Mouse (Mus musculus) right cerebral cortex, adult 2 months (tissue): ENCODE results near the gene Plac1.
"Not testable (repeated sequence)": the region's sequence is repeated elsewhere in the genome, so short reads cannot be mapped to it uniquely, and the experiment has no call there.

Experiments used
- DNase-seq, 2 experiments: peaks; one replicate each; pipeline ENCODE4 v3.0.0; 2021 to 2022; ENCODE audit warnings: low spot score in 2 of 2

Gene Plac1

GRCm38 (mm10) chrX:53240011-53240410 lies at the start of gene Plac1:
Gene Plac1 (minus strand): TSS chrX:53240111.
- DNase-seq, result no peak

GRCm38 (mm10) chrX:53287924-53288323 lies 48.0 kb upstream of the Plac1 start:
- DNase-seq, result no peak

- DNase-seq, result no peak
Measured at GRCm38 (mm10) chrX:53273124-53273523, 33.2 kb upstream of the Plac1 start, which contains the start of gene Fam122c. Gene Fam122c (plus strand): TSS chrX:53273424.

GRCm38 (mm10) chrX:53271628-53272027 lies 31.7 kb upstream of the Plac1 start:
- DNase-seq, result not testable (repeated sequence)

- DNase-seq, result no peak
Measured at GRCm38 (mm10) chrX:53270063-53270432, 30.1 kb upstream of the Plac1 start.

- peak; percentile 83 to 85 for DNase-seq
Measured at GRCm38 (mm10) chrX:53269289-53270062, 29.6 kb upstream of the Plac1 start, which contains the start of gene Fam122b. Gene Fam122b (minus strand): TSS chrX:53269805.

GRCm38 (mm10) chrX:53268856-53269255 lies 28.9 kb upstream of the Plac1 start:
- peak; percentile 13 to 25 for DNase-seq

- no peak for DNase-seq
Measured at GRCm38 (mm10) chrX:53266186-53266585, 26.3 kb upstream of the Plac1 start.

GRCm38 (mm10) chrX:53255195-53255594 lies 15.3 kb upstream of the Plac1 start:
- DNase-seq, result no peak

GRCm38 (mm10) chrX:53237971-53238370 lies 1.9 kb downstream of the Plac1 start:
- DNase-seq, result no peak

- DNase-seq, result no peak
Measured at GRCm38 (mm10) chrX:53236404-53236803, 3.5 kb downstream of the Plac1 start.

GRCm38 (mm10) chrX:53233689-53234088 lies 6.2 kb downstream of the Plac1 start:
- no peak for DNase-seq

- no peak for DNase-seq
Measured at GRCm38 (mm10) chrX:53231965-53232364, 7.9 kb downstream of the Plac1 start.

GRCm38 (mm10) chrX:53224353-53224944 lies 15.5 kb downstream of the Plac1 start:
- DNase-seq, result no peak

- DNase-seq, result no peak
Measured at GRCm38 (mm10) chrX:53220855-53221254, 19.1 kb downstream of the Plac1 start.

GRCm38 (mm10) chrX:53214557-53215229 lies 25.2 kb downstream of the Plac1 start:
- no peak for DNase-seq

GRCm38 (mm10) chrX:53213838-53214237 lies 26.1 kb downstream of the Plac1 start:
- DNase-seq, result no peak

GRCm38 (mm10) chrX:53212485-53212884 lies 27.4 kb downstream of the Plac1 start:
- no peak for DNase-seq

- DNase-seq, result peak in 1 of 2 experiments; percentile 9
Measured at GRCm38 (mm10) chrX:53211756-53212483, 28.0 kb downstream of the Plac1 start.

GRCm38 (mm10) chrX:53209431-53209830 lies 30.5 kb downstream of the Plac1 start:
- DNase-seq, result no peak

- no peak for DNase-seq
Measured at GRCm38 (mm10) chrX:53204690-53205311, 35.1 kb downstream of the Plac1 start.
